Mouse (Mus musculus) megakaryocyte, embryonic 14.5 days (primary cell): Measurements from ENCODE around the gene Fbxl17.

Experiments
- FLI1 ChIP-seq: IDR thresholded peaks from 2 replicates; pipeline ENCODE4 v1.6.1; 2012; ENCODE audit warnings: low read length, inconsistent platforms, mixed read lengths
- GATA1 ChIP-seq: IDR thresholded peaks from 3 replicates; pipeline ENCODE4 v1.6.1; 2012; ENCODE audit warnings: mixed read lengths, low read length, inconsistent platforms, borderline replicate concordance

GRCm38 (mm10) chr17:63259091-63259490 is 240.7 kb downstream of the Fbxl17 start:
- TF ChIP-seq GATA1 (no peak), FLI1 (no peak)
